Mouse (Mus musculus): ENCODE measurements around the gene Zic2.

- TF ChIP-seq CTCF (IDR thresholded peaks at IDR 0.05; ENCODE audit: low read depth, low read length) (no peak), POLR2A (IDR thresholded peaks at IDR 0.05; ENCODE audit: borderline replicate concordance, low read depth, low read length) (no peak)
These were observed 23.6 kb upstream of the Zic2 start for GRCm38 (mm10) chr14:122451551-122452145.
